Mouse (Mus musculus): ENCODE results near the gene Brf1. TPM values are rescaled to one million over a fixed set of nuclear protein-coding genes. Genes with fewer than 3 reads are reported as not detected.

Brf1 gene
- total RNA-seq, 1 experiment from 2014 or later: 55.2 TPM

- ATAC-seq (replicated peaks; ENCODE audit: low read depth, poor library complexity, severe bottlenecking): peak; percentile 77; the same call in 1 of the 2 replicates
Measured at GRCm38 (mm10) chr12:112985346-112985745, 15.2 kb downstream of the Brf1 start.

- no peak for ATAC-seq (replicated peaks; ENCODE audit: low read depth, poor library complexity, severe bottlenecking)
Measured at GRCm38 (mm10) chr12:112982031-112982430, 18.5 kb downstream of the Brf1 start.

- ATAC-seq (replicated peaks; ENCODE audit: low read depth, poor library complexity, severe bottlenecking): no peak
Measured at GRCm38 (mm10) chr12:112977156-112977555, 23.3 kb downstream of the Brf1 start.

GRCm38 (mm10) chr12:112976371-112977073, 24.0 kb downstream of the Brf1 start, which contains the start of gene Btbd6:
TSS of gene Btbd6 (plus strand) at chr12:112976482.
- peak; percentile 88 for ATAC-seq (replicated peaks; ENCODE audit: low read depth, poor library complexity, severe bottlenecking)

- no peak for ATAC-seq (replicated peaks; ENCODE audit: low read depth, poor library complexity, severe bottlenecking)
Measured at GRCm38 (mm10) chr12:112974736-112975135, 25.8 kb downstream of the Brf1 start.

GRCm38 (mm10) chr12:112969616-112970015, 30.9 kb downstream of the Brf1 start:
- ATAC-seq (replicated peaks; ENCODE audit: low read depth, poor library complexity, severe bottlenecking): no peak

- no peak for ATAC-seq (replicated peaks; ENCODE audit: low read depth, poor library complexity, severe bottlenecking)
Measured at GRCm38 (mm10) chr12:112968943-112969342, 31.6 kb downstream of the Brf1 start.

GRCm38 (mm10) chr12:112965783-112966182, 34.7 kb downstream of the Brf1 start:
- no peak for ATAC-seq (replicated peaks; ENCODE audit: low read depth, poor library complexity, severe bottlenecking)

GRCm38 (mm10) chr12:112961872-112962271, 38.6 kb downstream of the Brf1 start:
- no peak for ATAC-seq (replicated peaks; ENCODE audit: low read depth, poor library complexity, severe bottlenecking)

GRCm38 (mm10) chr12:112961428-112961827, 39.1 kb downstream of the Brf1 start:
- no peak for ATAC-seq (replicated peaks; ENCODE audit: low read depth, poor library complexity, severe bottlenecking)

GRCm38 (mm10) chr12:112959421-112959820, 41.1 kb downstream of the Brf1 start:
- no peak for ATAC-seq (replicated peaks; ENCODE audit: low read depth, poor library complexity, severe bottlenecking)

- peak; percentile 50; the same call in 1 of the 2 replicates for ATAC-seq (replicated peaks; ENCODE audit: low read depth, poor library complexity, severe bottlenecking)
Measured at GRCm38 (mm10) chr12:112958303-112958702, 42.2 kb downstream of the Brf1 start.

- ATAC-seq (replicated peaks; ENCODE audit: low read depth, poor library complexity, severe bottlenecking): peak; percentile 67
Measured at GRCm38 (mm10) chr12:112955800-112956199, 44.7 kb downstream of the Brf1 start.

GRCm38 (mm10) chr12:112952926-112953565, 47.5 kb downstream of the Brf1 start:
- ATAC-seq (replicated peaks; ENCODE audit: low read depth, poor library complexity, severe bottlenecking): no peak

- no peak; the same call in 1 of the 2 replicates for ATAC-seq (replicated peaks; ENCODE audit: low read depth, poor library complexity, severe bottlenecking)
Measured at GRCm38 (mm10) chr12:112952433-112952832, 48.1 kb downstream of the Brf1 start.

- ATAC-seq (replicated peaks; ENCODE audit: low read depth, poor library complexity, severe bottlenecking): no peak
Measured at GRCm38 (mm10) chr12:112951150-112951842, 49.2 kb downstream of the Brf1 start.

- peak; percentile 1; the same call in 1 of the 2 replicates for ATAC-seq (replicated peaks; ENCODE audit: low read depth, poor library complexity, severe bottlenecking)
Measured at GRCm38 (mm10) chr12:112950761-112951129, 49.8 kb downstream of the Brf1 start.

GRCm38 (mm10) chr12:112950040-112950760, 50.3 kb downstream of the Brf1 start:
- peak; percentile 73 for ATAC-seq (replicated peaks; ENCODE audit: low read depth, poor library complexity, severe bottlenecking)

- ATAC-seq (replicated peaks; ENCODE audit: low read depth, poor library complexity, severe bottlenecking): no peak
Measured at GRCm38 (mm10) chr12:112947307-112947706, 53.2 kb downstream of the Brf1 start.

GRCm38 (mm10) chr12:112943669-112944068, 56.8 kb downstream of the Brf1 start:
- no peak for ATAC-seq (replicated peaks; ENCODE audit: low read depth, poor library complexity, severe bottlenecking)
